Mouse (Mus musculus): ENCODE results near the gene Galntl6. TPM values are rescaled to one million over a fixed set of nuclear protein-coding genes. Genes with fewer than 3 reads are reported as not detected.

Gene Galntl6
- total and polyA plus RNA-seq, 2 experiments from 2014 or later = 17.5 to 24.3 TPM

- no peak overlapping the region for H3K9ac ChIP-seq (replicated peaks; ENCODE audit: low read length, poor library complexity, severe bottlenecking)
- no peaks in the 10 kb centered on the region for H3K4me1 ChIP-seq (ENCODE audit: insufficient read depth, low read length)
- no peak overlapping the region for H3K4me2 ChIP-seq (ENCODE audit: low read depth, low read length, poor library complexity, severe bottlenecking)
- ATAC-seq (ENCODE audit: low FRiP score) = no peak
- 82% methylated on average over 4 of the region's 4 CpGs for WGBS
- no peak for TF ChIP-seq CTCF (IDR thresholded peaks at IDR 0.05)
- H3K27ac ChIP-seq (ENCODE audit: low read depth, low read length) = no peak overlapping the region
- no peaks in the 10 kb centered on the region; the same call in 1 of the 2 replicates for H3K27me3 ChIP-seq (ENCODE audit: insufficient read depth, low read length)
- no peaks in the 10 kb centered on the region for H3K9me3 ChIP-seq (ENCODE audit: low read length)
- no peak overlapping the region for H3K4me3 ChIP-seq (ENCODE audit: low read depth, low read length)
- no peak for DNase-seq (ENCODE audit: low spot score)
- H3K36me3 ChIP-seq (ENCODE audit: insufficient read depth, low read length) = no peaks in the 10 kb centered on the region
Measured at GRCm38 (mm10) chr8:57801197-57801596, 1111.2 kb downstream of the Galntl6 start.

GRCm38 (mm10) chr8:57800327-57800726 is 1112.1 kb downstream of the Galntl6 start:
- peak; percentile 85 for ATAC-seq (ENCODE audit: low FRiP score)
- 13% methylated on average over 4 of the region's 4 CpGs for WGBS
- Histone ChIP-seq H3K4me2 (ENCODE audit: low read depth, low read length, poor library complexity, severe bottlenecking) (peak overlapping the region; percentile 36), H3K36me3 (ENCODE audit: insufficient read depth, low read length) (no peaks in the 10 kb centered on the region), H3K9me3 (ENCODE audit: low read length) (no peaks in the 10 kb centered on the region), H3K27ac (ENCODE audit: low read depth, low read length) (peak overlapping the region; percentile 38), H3K27me3 (ENCODE audit: insufficient read depth, low read length) (peaks cover 5% of the 10 kb centered on the region; the same call in 1 of the 2 replicates), H3K4me3 (ENCODE audit: low read depth, low read length) (peak overlapping the region; percentile 1; the same call in 1 of the 2 replicates), H3K4me1 (ENCODE audit: insufficient read depth, low read length) (no peaks in the 10 kb centered on the region), H3K9ac (replicated peaks; ENCODE audit: low read length, poor library complexity, severe bottlenecking) (no peak overlapping the region)
- peak; percentile 93 for TF ChIP-seq CTCF (IDR thresholded peaks at IDR 0.05)
- DNase-seq (ENCODE audit: low spot score) = peak; percentile 95

GRCm38 (mm10) chr8:57799797-57800204 is 1112.6 kb downstream of the Galntl6 start:
- DNase-seq (ENCODE audit: low spot score) = peak; percentile 75
- TF ChIP-seq CTCF (IDR thresholded peaks at IDR 0.05) = peak; percentile 17; the same call in 1 of the 2 replicates
- Histone ChIP-seq H3K27me3 (ENCODE audit: insufficient read depth, low read length) (peaks cover 5% of the 10 kb centered on the region; the same call in 1 of the 2 replicates), H3K4me1 (ENCODE audit: insufficient read depth, low read length) (no peaks in the 10 kb centered on the region), H3K4me3 (ENCODE audit: low read depth, low read length) (peak overlapping the region; percentile 2; the same call in 1 of the 2 replicates), H3K27ac (ENCODE audit: low read depth, low read length) (peak overlapping the region; percentile 38), H3K9ac (replicated peaks; ENCODE audit: low read length, poor library complexity, severe bottlenecking) (no peak overlapping the region), H3K9me3 (ENCODE audit: low read length) (no peaks in the 10 kb centered on the region), H3K4me2 (ENCODE audit: low read depth, low read length, poor library complexity, severe bottlenecking) (peak overlapping the region; percentile 36), H3K36me3 (ENCODE audit: insufficient read depth, low read length) (no peaks in the 10 kb centered on the region)
- ATAC-seq (ENCODE audit: low FRiP score) = peak; percentile 79
- 1% methylated on average over 12 of the region's 12 CpGs for WGBS

- DNase-seq (ENCODE audit: low spot score) (peak; percentile 30), ATAC-seq (ENCODE audit: low FRiP score) (no peak)
- H3K27ac ChIP-seq (ENCODE audit: low read depth, low read length) = no peak overlapping the region
- peak; percentile 60 for TF ChIP-seq CTCF (IDR thresholded peaks at IDR 0.05)
- no peak overlapping the region for H3K9ac ChIP-seq (replicated peaks; ENCODE audit: low read length, poor library complexity, severe bottlenecking)
- peaks cover 5% of the 10 kb centered on the region; the same call in 1 of the 2 replicates for H3K27me3 ChIP-seq (ENCODE audit: insufficient read depth, low read length)
- H3K36me3 ChIP-seq (ENCODE audit: insufficient read depth, low read length) = no peaks in the 10 kb centered on the region
- H3K4me3 ChIP-seq (ENCODE audit: low read depth, low read length) = no peak overlapping the region
- no peaks in the 10 kb centered on the region for H3K9me3 ChIP-seq (ENCODE audit: low read length)
- WGBS = 29% methylated on average over 3 of the region's 4 CpGs
- H3K4me2 ChIP-seq (ENCODE audit: low read depth, low read length, poor library complexity, severe bottlenecking) = no peak overlapping the region
- no peaks in the 10 kb centered on the region for H3K4me1 ChIP-seq (ENCODE audit: insufficient read depth, low read length)
Measured at GRCm38 (mm10) chr8:57793455-57793854, 1119.0 kb downstream of the Galntl6 start.

- WGBS = 59% methylated on average over 7 of the region's 7 CpGs
- no peak for TF ChIP-seq CTCF (IDR thresholded peaks at IDR 0.05)
- no peak overlapping the region for H3K27ac ChIP-seq (ENCODE audit: low read depth, low read length)
Measured at GRCm38 (mm10) chr8:57792246-57792645, 1120.2 kb downstream of the Galntl6 start.

GRCm38 (mm10) chr8:57791309-57791721 is 1121.1 kb downstream of the Galntl6 start:
- peak; percentile 83 for TF ChIP-seq CTCF (IDR thresholded peaks at IDR 0.05)
- Histone ChIP-seq H3K4me3 (ENCODE audit: low read depth, low read length) (no peak overlapping the region), H3K4me1 (ENCODE audit: insufficient read depth, low read length) (no peaks in the 10 kb centered on the region), H3K9ac (replicated peaks; ENCODE audit: low read length, poor library complexity, severe bottlenecking) (no peak overlapping the region), H3K36me3 (ENCODE audit: insufficient read depth, low read length) (no peaks in the 10 kb centered on the region), H3K4me2 (ENCODE audit: low read depth, low read length, poor library complexity, severe bottlenecking) (no peak overlapping the region), H3K27me3 (ENCODE audit: insufficient read depth, low read length) (peaks cover 5% of the 10 kb centered on the region; the same call in 1 of the 2 replicates), H3K9me3 (ENCODE audit: low read length) (no peaks in the 10 kb centered on the region), H3K27ac (ENCODE audit: low read depth, low read length) (no peak overlapping the region)
- ATAC-seq (ENCODE audit: low FRiP score) (0 out of 2 replicates have a peak, but pooled peaks have one; percentile 31), DNase-seq (ENCODE audit: low spot score) (peak; percentile 65)
- WGBS = 33% methylated on average over 5 of the region's 5 CpGs

More at GRCm38 (mm10) chr8:57792246-57792645, 1120.2 kb downstream of the Galntl6 start:
- Histone ChIP-seq H3K9ac (replicated peaks; ENCODE audit: low read length, poor library complexity, severe bottlenecking) (no peak overlapping the region), H3K4me2 (ENCODE audit: low read depth, low read length, poor library complexity, severe bottlenecking) (no peak overlapping the region), H3K27me3 (ENCODE audit: insufficient read depth, low read length) (peaks cover 5% of the 10 kb centered on the region; the same call in 1 of the 2 replicates), H3K36me3 (ENCODE audit: insufficient read depth, low read length) (no peaks in the 10 kb centered on the region), H3K9me3 (ENCODE audit: low read length) (no peaks in the 10 kb centered on the region), H3K4me1 (ENCODE audit: insufficient read depth, low read length) (no peaks in the 10 kb centered on the region), H3K4me3 (ENCODE audit: low read depth, low read length) (no peak overlapping the region)
- DNase-seq (ENCODE audit: low spot score) = no peak
- no peak for ATAC-seq (ENCODE audit: low FRiP score)
